Mouse (Mus musculus) CH12.LX (cell line): ENCODE measurements around the gene Scnn1a. TPM values are rescaled to one million over a fixed set of nuclear protein-coding genes. Genes with fewer than 3 reads are reported as not detected.

Source experiments
- DNase-seq: peaks from one replicate; pipeline ENCODE4 v3.0.0-alpha.2; 2013; ENCODE audit errors: extremely low read depth
- H3K27ac ChIP-seq: 2 replicates; pipeline ENCODE4 v1.5.1; 2012; ENCODE audit warnings: low read depth, mild to moderate bottlenecking, control low read depth, moderate library complexity; ENCODE audit not compliant: insufficient read depth
- H3K27me3 ChIP-seq: replicated peaks from 2 replicates; pipeline ENCODE3; 2012; ENCODE audit warnings: inconsistent platforms
- H3K36me3 ChIP-seq, 2 experiments: replicated peaks in 1 of 2; 2 replicates each; pipeline versions ENCODE3 to v1.6.1; 2012; ENCODE audit warnings: inconsistent platforms in 1 of 2, low read length in 1 of 2, mild to moderate bottlenecking in 1 of 2, mixed read lengths in 1 of 2, moderate library complexity in 1 of 2; ENCODE audit not compliant: control insufficient read depth in 1 of 2, insufficient read depth in 1 of 2
- H3K4me1 ChIP-seq, 2 experiments: 2 replicates each; pipeline ENCODE4 v1.6.1; 2012; ENCODE audit warnings: inconsistent platforms in 1 of 2, moderate library complexity in 1 of 2; ENCODE audit not compliant: insufficient read depth in 2 of 2, control insufficient read depth in 1 of 2
- H3K4me2 ChIP-seq: 2 replicates; pipeline ENCODE4 v1.6.1; 2012; ENCODE audit warnings: low read depth, mild to moderate bottlenecking, control low read depth; ENCODE audit not compliant: poor library complexity, insufficient read depth, severe bottlenecking
- H3K4me3 ChIP-seq, 3 experiments: fragments of 150-350 bp in 1 of 3; sonication (generic) in 1 of 3; replicated peaks in 1 of 3; 2 replicates each; pipeline versions ENCODE3 to v1.5.1; 2011 to 2012; ENCODE audit warnings: low read depth in 2 of 3, low read length in 2 of 3, mild to moderate bottlenecking in 2 of 3, moderate library complexity in 2 of 3, control low read depth in 1 of 3, improper control_type of control experiment in 1 of 3, inconsistent platforms in 1 of 3, mixed read lengths in 1 of 3; ENCODE audit not compliant: poor library complexity in 1 of 3
- H3K79me2 ChIP-seq: replicated peaks from 2 replicates; pipeline ENCODE4 v1.6.1; 2012; ENCODE audit warnings: mild to moderate bottlenecking, moderate library complexity; ENCODE audit not compliant: control insufficient read depth, poor library complexity, insufficient read depth, severe bottlenecking; ENCODE audit errors: extremely low read depth
- H3K9ac ChIP-seq: 2 replicates; pipeline ENCODE4 v1.6.1; 2012; ENCODE audit warnings: low read depth, mild to moderate bottlenecking, control low read depth, moderate library complexity; ENCODE audit not compliant: insufficient read depth
- H3K9me3 ChIP-seq: replicated peaks from 2 replicates; pipeline ENCODE3; 2012; ENCODE audit warnings: low read length, inconsistent platforms, mixed read lengths
- BHLHE40 ChIP-seq: IDR thresholded peaks from 2 replicates; pipeline ENCODE4 v1.6.1; 2011; ENCODE audit warnings: mild to moderate bottlenecking, low read depth, low read length, improper control_type of control experiment
- CHD1 ChIP-seq: IDR thresholded peaks from 2 replicates; pipeline ENCODE4 v1.6.1; 2012; ENCODE audit warnings: low read depth, low read length, improper control_type of control experiment, inconsistent platforms
- CTCF ChIP-seq, 2 experiments: IDR thresholded peaks in 1 of 2; conservative IDR thresholded peaks in 1 of 2; 2 replicates each; pipeline ENCODE4 v1.5.1; 2011 to 2012; ENCODE audit warnings: low read depth in 2 of 2, low read length in 2 of 2, improper control_type of control experiment in 1 of 2, inconsistent platforms in 1 of 2, mild to moderate bottlenecking in 1 of 2, moderate library complexity in 1 of 2
- GABPA ChIP-seq: IDR thresholded peaks from 2 replicates; pipeline ENCODE4 v1.6.1; 2012; ENCODE audit warnings: low read depth, low read length, improper control_type of control experiment, inconsistent platforms; ENCODE audit not compliant: insufficient replicate concordance
- HCFC1 ChIP-seq: IDR thresholded peaks from 2 replicates; pipeline ENCODE4 v1.6.1; 2012; ENCODE audit warnings: low read depth, mild to moderate bottlenecking, inconsistent platforms, low read length, improper control_type of control experiment
- MAFK ChIP-seq: IDR thresholded peaks from 2 replicates; pipeline ENCODE4 v1.6.1; 2011; ENCODE audit warnings: low read length, improper control_type of control experiment; ENCODE audit not compliant: insufficient replicate concordance
- MAX ChIP-seq: IDR thresholded peaks from 2 replicates; pipeline ENCODE4 v1.6.1; 2011; ENCODE audit warnings: low read length, improper control_type of control experiment
- MAZ ChIP-seq: IDR thresholded peaks from 2 replicates; pipeline ENCODE4 v1.6.1; 2012; ENCODE audit warnings: low read depth, mild to moderate bottlenecking, inconsistent platforms, low read length, improper control_type of control experiment, moderate library complexity
- MEF2A ChIP-seq: IDR thresholded peaks from 2 replicates; pipeline ENCODE4 v1.6.1; 2014; ENCODE audit warnings: low read depth, mild to moderate bottlenecking, inconsistent platforms, low read length, improper control_type of control experiment, borderline replicate concordance
- MYC ChIP-seq: IDR thresholded peaks from 2 replicates; pipeline ENCODE4 v1.6.1; 2011; ENCODE audit warnings: low read depth, mild to moderate bottlenecking, improper control_type of control experiment, low read length
- NRF1 ChIP-seq: IDR thresholded peaks from 2 replicates; pipeline ENCODE4 v1.6.1; 2014; ENCODE audit warnings: low read depth, mild to moderate bottlenecking, inconsistent platforms, low read length, improper control_type of control experiment, moderate library complexity
- PAX5 ChIP-seq: IDR thresholded peaks from 2 replicates; pipeline ENCODE4 v1.6.1; 2012; ENCODE audit warnings: low read length, inconsistent platforms, mixed read lengths
- POLR2A ChIP-seq: IDR thresholded peaks from 2 replicates; pipeline ENCODE4 v1.6.1; 2011; ENCODE audit warnings: low read depth, mild to moderate bottlenecking, improper control_type of control experiment, low read length
- POLR2AphosphoS2 ChIP-seq: IDR thresholded peaks from 2 replicates; pipeline ENCODE4 v1.6.1; 2011; ENCODE audit warnings: low read depth, low read length, improper control_type of control experiment
- RCOR1 ChIP-seq: conservative IDR thresholded peaks from 2 replicates; pipeline ENCODE4 v1.6.1; 2012; ENCODE audit warnings: low read depth, mild to moderate bottlenecking, inconsistent platforms, low read length, improper control_type of control experiment
- SIN3A ChIP-seq: IDR thresholded peaks from 2 replicates; pipeline ENCODE4 v1.6.1; 2012; ENCODE audit warnings: low read length, improper control_type of control experiment, inconsistent platforms
- TCF12 ChIP-seq: IDR thresholded peaks from 2 replicates; pipeline ENCODE4 v1.6.1; 2014; ENCODE audit warnings: low read depth, mild to moderate bottlenecking, inconsistent platforms, low read length, improper control_type of control experiment
- USF1 ChIP-seq: IDR thresholded peaks from 2 replicates; pipeline ENCODE4 v1.6.1; 2014; ENCODE audit warnings: low read depth, mild to moderate bottlenecking, inconsistent platforms, low read length, improper control_type of control experiment
- USF2 ChIP-seq: conservative IDR thresholded peaks from 2 replicates; pipeline ENCODE4 v1.6.1; 2011; ENCODE audit warnings: low read depth, low read length, improper control_type of control experiment
- ZC3H11A ChIP-seq: IDR thresholded peaks from 2 replicates; pipeline ENCODE4 v1.6.1; 2012; ENCODE audit warnings: low read depth, mild to moderate bottlenecking, inconsistent platforms, low read length, improper control_type of control experiment
- ZNF384 ChIP-seq: IDR thresholded peaks from 2 replicates; pipeline ENCODE4 v1.6.1; 2012; ENCODE audit warnings: low read depth, low read length, improper control_type of control experiment, inconsistent platforms
- dilution Hi-C: fragments of 300-500 bp; cut with MboI; formaldehyde crosslinking; loops from 2 replicates; pipeline ENCODE4 v1.14.3; 2020; ENCODE audit warnings: low sequenced_read_pairs; ENCODE audit not compliant: extremely low pct_unique_long_range_greater_than_20kb, extremely low pct_ligation_motif_present
- in situ Hi-C: fragments of 300-500 bp; cut with MboI; formaldehyde crosslinking; loops from 3 replicates; pipeline ENCODE4 v1.14.3; 2019; ENCODE audit warnings: low sequenced_read_pairs, low pct_ligation_motif_present, low pct_unique_long_range_greater_than_20kb, mixed read lengths
- polyA plus RNA-seq: library from polyadenylated mRNA; unstranded; fragments of >175 nt; gene quantifications from 2 replicates; pipeline ENCODE4 v1.2.1, GENCODE M21; 2012; ENCODE audit warnings: low read depth; ENCODE audit not compliant: insufficient read length
- total RNA-seq, 2 experiments: library from RNA; depleted of rRNA; stranded (reverse); fragments of 300-350 nt in 1 of 2; fragments of >200 nt in 1 of 2; gene quantifications; 2 replicates each; pipeline ENCODE4 v1.2.3; 2012 to 2014

Scnn1a gene
- total and polyA plus RNA-seq, 3 experiments = not detected

DNA sequence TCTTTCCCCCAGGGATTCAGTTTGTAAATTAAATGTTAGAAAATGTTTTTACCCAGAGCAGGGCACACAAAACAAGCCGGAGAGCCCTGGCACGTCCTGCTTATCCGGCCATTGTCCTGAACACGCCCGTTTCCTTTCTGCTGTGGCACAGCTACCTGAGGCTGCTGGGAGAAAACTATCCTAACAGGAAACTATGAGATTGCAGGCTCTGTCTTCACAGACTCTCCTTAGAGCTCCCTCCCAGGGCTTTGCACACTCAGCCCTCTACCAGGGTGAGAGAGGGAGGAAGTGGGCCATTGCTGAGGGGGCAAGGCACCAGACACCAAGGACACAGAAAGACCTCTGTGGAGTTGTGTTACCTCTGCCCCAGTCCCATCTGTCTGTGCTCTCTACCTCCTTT is 19.8 kb downstream of the Scnn1a start:
- H3K9ac ChIP-seq = no peak overlapping the region
- H3K9me3 ChIP-seq = no peaks in the 10 kb centered on the region
- in situ Hi-C loops (no loop called here), dilution Hi-C loops (no loop called here)
- no peaks in the 10 kb centered on the region for H3K4me1 ChIP-seq
- no peak overlapping the region for H3K4me3 ChIP-seq
- DNase-seq = no peak
- TF ChIP-seq POLR2AphosphoS2 (no peak), CTCF (conservative IDR thresholded peaks at IDR 0.05 in 1 of 2, IDR thresholded peaks at IDR 0.05 in 1 of 2; ENCODE audit: low read depth in 2 of 2, low read length in 2 of 2) (no peak), ZNF384 (no peak), NRF1 (no peak), RCOR1 (no peak), MYC (no peak), BHLHE40 (no peak), MAX (no peak), USF2 (no peak), GABPA (no peak), ZC3H11A (no peak), PAX5 (no peak), MEF2A (no peak), POLR2A (no peak), MAFK (no peak)
- no peaks in the 10 kb centered on the region for H3K36me3 ChIP-seq
- H3K79me2 ChIP-seq = no peaks in the 10 kb centered on the region
- peaks cover 92% of the 10 kb centered on the region for H3K27me3 ChIP-seq
- H3K27ac ChIP-seq = no peak overlapping the region
- H3K4me2 ChIP-seq = no peak overlapping the region

DNA sequence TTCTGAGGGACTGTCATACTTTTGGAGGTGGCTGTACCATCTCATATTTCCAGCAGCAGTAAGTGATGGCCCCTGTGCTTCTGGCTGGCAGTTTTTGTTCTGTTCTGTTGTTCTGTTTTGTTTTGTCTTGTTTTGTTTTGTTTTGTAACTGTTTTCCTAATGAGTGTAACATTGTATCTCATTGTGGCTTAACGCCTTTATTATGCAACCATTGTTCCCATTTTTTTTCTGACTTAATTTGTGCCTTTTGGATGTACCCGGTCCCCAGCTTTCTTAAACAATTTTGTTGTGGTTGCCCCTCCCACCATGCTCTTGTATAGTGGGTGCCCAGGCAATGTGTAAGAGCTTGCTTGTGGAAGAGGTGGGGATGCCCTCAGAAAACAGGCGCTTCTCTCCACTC is 21.7 kb downstream of the Scnn1a start:
- no peaks in the 10 kb centered on the region for H3K4me1 ChIP-seq
- TF ChIP-seq ZC3H11A (no peak), USF1 (no peak)
- no peak overlapping the region for H3K4me2 ChIP-seq
- H3K4me3 ChIP-seq = no peak overlapping the region
- no peak overlapping the region for H3K9ac ChIP-seq
- no peak for DNase-seq
- no peaks in the 10 kb centered on the region for H3K9me3 ChIP-seq
- no peaks in the 10 kb centered on the region for H3K79me2 ChIP-seq
- dilution Hi-C loops = no loop called here
- H3K36me3 ChIP-seq = no peaks in the 10 kb centered on the region
- H3K27me3 ChIP-seq = peaks cover 93% of the 10 kb centered on the region
- in situ Hi-C loops = no loop called here
- H3K27ac ChIP-seq = no peak overlapping the region

DNA sequence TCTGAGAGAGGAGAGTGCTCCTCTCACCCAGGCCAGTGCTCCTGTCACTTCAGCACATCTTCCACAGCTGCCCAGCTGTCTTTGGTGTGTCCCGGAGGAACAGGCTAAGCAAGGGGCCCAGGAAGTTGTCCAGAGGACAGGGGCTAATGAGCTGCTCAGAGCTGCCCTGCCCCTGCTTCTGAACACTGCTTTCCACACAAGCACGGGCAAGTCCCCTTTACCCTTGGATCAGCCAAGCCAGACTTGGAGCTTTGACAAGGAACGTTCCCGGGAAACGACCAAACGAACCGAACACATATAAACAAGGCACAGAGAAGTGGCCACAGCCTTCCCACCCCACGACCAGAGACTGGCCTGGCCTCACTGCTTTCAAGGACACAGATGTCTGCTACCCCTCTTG is 23.6 kb downstream of the Scnn1a start:
- H3K27me3 ChIP-seq = peaks cover 93% of the 10 kb centered on the region
- no peak overlapping the region for H3K9ac ChIP-seq
- no peaks in the 10 kb centered on the region for H3K79me2 ChIP-seq
- H3K4me2 ChIP-seq = no peak overlapping the region
- H3K36me3 ChIP-seq = no peaks in the 10 kb centered on the region
- dilution Hi-C loops (no loop called here), in situ Hi-C loops (no loop called here)
- H3K9me3 ChIP-seq = no peaks in the 10 kb centered on the region
- no peak for DNase-seq
- no peak overlapping the region for H3K4me3 ChIP-seq
- TF ChIP-seq SIN3A = no peak
- TF ChIP-seq MAFK = no peak
- no peak for TF ChIP-seq HCFC1
- no peak for TF ChIP-seq POLR2A
- TF ChIP-seq TCF12 = no peak
- no peak for TF ChIP-seq MAZ
- TF ChIP-seq CHD1 = no peak
- TF ChIP-seq RCOR1 = no peak
- no peak overlapping the region for H3K27ac ChIP-seq
- no peaks in the 10 kb centered on the region for H3K4me1 ChIP-seq
